Comparison of ENCODE assay signal across 22 mouse cellular contexts in genomic region chr14:10289043-10289442, GRCm38 (mm10).
DNase-seq lines count a peak whose midpoint lies in the region; ATAC-seq and TF ChIP-seq lines count a peak whose summit lies in the region.
"Had no signal": no experiment of that assay in that cellular context is flagged by ENCODE, and none has a peak within 500 bp of the region (broad histone marks: within the 10 kb centered on the region; RNA-seq: fewer than 3 reads in every experiment).

No protein-coding gene starts in this region.

- no peak overlapping the region for H3K9ac ChIP-seq in midbrain, embryonic 11.5 days (ENCODE audit: low read length)
- H3K9ac ChIP-seq: embryonic facial prominence, embryonic 12.5 days; forebrain, embryonic 13.5 days; forebrain, embryonic 15.5 days; forebrain, postnatal 0 days had no signal

- TF ChIP-seq CTCF in thymus, adult 2 months (IDR thresholded peaks at IDR 0.05; ENCODE audit: borderline replicate concordance, control insufficient read depth, extremely low read depth, insufficient read depth, low read length, poor library complexity) = no peak

- H3K27me3 ChIP-seq in thymus, adult 2 months (ENCODE audit: control insufficient read depth, insufficient read depth, low read length) = no peaks in the 10 kb centered on the region
- H3K27me3 ChIP-seq in midbrain, embryonic 11.5 days (ENCODE audit: control insufficient read depth, insufficient read depth, low read length) = no peaks in the 10 kb centered on the region
- H3K27me3 ChIP-seq: embryonic facial prominence, embryonic 12.5 days; forebrain, embryonic 13.5 days; forebrain, embryonic 15.5 days had no signal

- peak; percentile 10 for DNase-seq in thymus, postnatal 25 days
- DNase-seq in thymus, adult 2 months = no peak
- DNase-seq in CD8-positive naive resting alpha-beta T cell, adult 2 months (ENCODE audit: low read depth in 2 of 2, low spot score in 2 of 2) = peak; percentile 10 to 27
- DNase-seq in naive thymus-derived CD4-positive, alpha-beta T cell, adult 2 months (ENCODE audit: low read depth) = peak; percentile 34
- no peak for DNase-seq in left cerebral cortex, adult 18-20 months (ENCODE audit: low spot score in 2 of 2)
- no peak for DNase-seq in cerebellum, adult 18-20 months
- no peak for DNase-seq in midbrain, embryonic 11.5 days (ENCODE audit: low spot score, missing footprints)
- DNase-seq: adrenal gland, adult 2 months; adrenal gland, postnatal 10 days; adrenal gland, postnatal 25 days; B cell, adult 2 months; cerebellum, adult 11 months; cerebellum, adult 2 months; cerebellum, adult 9-10 months; cerebellum, postnatal 10 days; cerebellum, postnatal 25 days; forebrain, postnatal 0 days had no signal

- no peaks in the 10 kb centered on the region for H3K4me1 ChIP-seq in thymus, adult 2 months (replicated peaks; ENCODE audit: control insufficient read depth, insufficient read depth, low read length)
- H3K4me1 ChIP-seq in midbrain, embryonic 11.5 days (ENCODE audit: control insufficient read depth, insufficient read depth, low read length) = no peaks in the 10 kb centered on the region
- H3K4me1 ChIP-seq: embryonic facial prominence, embryonic 12.5 days; forebrain, embryonic 13.5 days; forebrain, embryonic 15.5 days had no signal

- H3K4me2 ChIP-seq in midbrain, embryonic 11.5 days = no peak overlapping the region
- H3K4me2 ChIP-seq: embryonic facial prominence, embryonic 12.5 days; forebrain, embryonic 13.5 days; forebrain, embryonic 15.5 days had no signal

- H3K27ac ChIP-seq in thymus, adult 2 months (ENCODE audit: control insufficient read depth, insufficient read depth, low read length) = no peak overlapping the region
- H3K27ac ChIP-seq in midbrain, embryonic 11.5 days (ENCODE audit: low read depth, low read length) = no peak overlapping the region
- H3K27ac ChIP-seq: embryonic facial prominence, embryonic 10.5 days; embryonic facial prominence, embryonic 12.5 days; forebrain, embryonic 13.5 days; forebrain, embryonic 15.5 days had no signal

- 38% methylated on average over 5 of the region's 5 CpGs for WGBS in thymus, adult 2 months
- WGBS in midbrain, embryonic 11.5 days = 86% methylated on average over 5 of the region's 5 CpGs

- H3K4me3 ChIP-seq in thymus, adult 2 months (ENCODE audit: control insufficient read depth, insufficient read depth, low read length) = no peak overlapping the region
- no peak overlapping the region for H3K4me3 ChIP-seq in midbrain, embryonic 11.5 days (ENCODE audit: low read depth, low read length)
- H3K4me3 ChIP-seq: embryonic facial prominence, embryonic 10.5 days; embryonic facial prominence, embryonic 12.5 days; forebrain, embryonic 13.5 days; forebrain, embryonic 15.5 days had no signal

- no peaks in the 10 kb centered on the region for H3K9me3 ChIP-seq in midbrain, embryonic 11.5 days (ENCODE audit: control insufficient read depth, low read length)
- H3K9me3 ChIP-seq: embryonic facial prominence, embryonic 10.5 days; embryonic facial prominence, embryonic 12.5 days; forebrain, embryonic 13.5 days; forebrain, embryonic 15.5 days had no signal

- TF ChIP-seq POLR2A in thymus, adult 2 months (IDR thresholded peaks at IDR 0.05; ENCODE audit: control insufficient read depth, extremely low read depth, insufficient read depth, low read length, poor library complexity) = no peak

- no peaks in the 10 kb centered on the region for H3K36me3 ChIP-seq in thymus, adult 2 months (ENCODE audit: control insufficient read depth, insufficient read depth, low read length)
- H3K36me3 ChIP-seq in midbrain, embryonic 11.5 days (ENCODE audit: control insufficient read depth, insufficient read depth, low read length) = no peaks in the 10 kb centered on the region
- H3K36me3 ChIP-seq: embryonic facial prominence, embryonic 10.5 days; embryonic facial prominence, embryonic 12.5 days; forebrain, embryonic 15.5 days had no signal

- peak; percentile 28 for ATAC-seq in activated CD4-positive, CD25-positive, alpha-beta regulatory T cell, adult 4 months
- ATAC-seq in midbrain, embryonic 11.5 days (ENCODE audit: low FRiP score) = no peak
- ATAC-seq: forebrain, embryonic 13.5 days; forebrain, embryonic 15.5 days; forebrain, postnatal 0 days had no signal

Comparison
In these comparisons a context has a peak if more than half of its experiments do, and no peak if none do; other contexts are left out.
1. DNase-seq: peak in thymus, postnatal 25 days (single experiment), CD8-positive naive resting alpha-beta T cell, adult 2 months (2 of 2) and naive thymus-derived CD4-positive, alpha-beta T cell, adult 2 months (single experiment); none in thymus, adult 2 months (single experiment), left cerebral cortex, adult 18-20 months (0 of 2), cerebellum, adult 18-20 months (0 of 2) and midbrain, embryonic 11.5 days (single experiment).